Mouse (Mus musculus): Measurements from ENCODE around the gene Ndufa3. TPM values are rescaled to one million over a fixed set of nuclear protein-coding genes. Genes with fewer than 3 reads are reported as not detected.
A peak's percentile ranks its signal among the peaks of the same experiment; 100 is the strongest.
"Not testable (repeated sequence)": the region's sequence is repeated elsewhere in the genome, so short reads cannot be mapped to it uniquely, and the experiment has no call there.

Gene Ndufa3
- total RNA-seq (2021), result 100 to 1,000 TPM; 483 to 557 TPM

DNA sequence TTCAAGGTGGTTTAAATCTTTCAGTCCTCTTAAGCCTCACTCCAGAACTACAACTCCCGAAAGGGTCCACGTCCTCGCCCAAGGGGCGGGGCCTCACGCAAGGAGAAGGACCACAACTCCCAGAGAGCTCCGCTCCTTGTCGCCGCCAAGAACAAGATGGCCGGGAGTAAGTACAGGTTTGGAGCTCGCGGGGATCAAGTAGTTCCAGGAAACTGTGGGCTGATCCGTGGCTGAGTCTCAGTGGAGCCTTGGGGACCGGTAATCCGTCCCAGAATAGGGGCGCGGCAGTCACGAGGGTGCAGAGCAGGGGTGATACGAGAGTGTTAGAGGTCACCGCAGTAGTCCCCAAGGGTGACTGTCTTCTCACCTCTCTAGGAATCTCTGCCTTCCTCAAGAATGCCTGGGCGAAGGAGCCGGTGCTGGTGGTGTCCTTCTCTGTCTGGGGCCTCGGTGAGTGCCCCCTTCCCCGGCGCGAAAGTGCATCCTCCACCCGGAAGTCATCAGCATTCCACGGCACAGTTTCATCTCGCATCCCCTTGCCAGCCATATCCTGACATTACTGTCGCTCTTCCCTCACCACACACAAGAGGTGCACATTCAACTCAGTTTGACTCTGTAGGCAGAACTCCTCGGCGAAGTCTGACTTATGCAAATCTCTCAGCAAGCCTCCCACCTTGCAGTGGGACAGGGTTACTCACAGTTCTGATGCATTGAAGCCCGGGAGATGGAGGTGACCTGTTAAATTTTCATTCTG, at the start of gene Ndufa3:
Gene Ndufa3, plus strand, starts transcription at position 132 of the 754 bp plus-strand sequence.
- intact Hi-C loops (cut with DNase I), result no loop called here
- peak; percentile 86 to 90 for DNase-seq (ENCODE audit: low spot score in 2 of 2)

DNA sequence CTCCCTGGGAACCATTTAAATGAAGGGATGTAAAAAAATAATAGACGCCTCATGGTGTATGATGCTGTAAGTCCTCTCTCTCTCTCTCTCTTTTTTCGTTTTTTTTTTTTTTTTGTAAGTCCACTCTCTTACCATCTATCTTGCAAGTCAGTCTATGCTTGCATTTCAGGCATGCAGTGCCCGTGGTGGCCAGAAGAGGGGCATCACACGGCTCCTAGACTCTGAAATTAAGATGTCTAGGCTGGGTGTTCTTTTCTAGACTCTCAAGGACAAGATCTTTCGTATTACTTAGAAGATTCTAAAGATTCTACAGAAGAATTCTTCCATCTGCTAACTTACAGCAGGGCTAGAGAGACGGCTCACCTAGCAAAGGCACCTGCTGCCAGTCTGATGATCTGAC, 47.4 kb upstream of the Ndufa3 start:
- no peak for DNase-seq (ENCODE audit: low spot score in 2 of 2)
- intact Hi-C loops (cut with DNase I), result no loop called here

- DNase-seq (ENCODE audit: low spot score in 2 of 2); intact Hi-C loops (cut with DNase I): not testable (repeated sequence)
These were observed 46.6 kb upstream of the Ndufa3 start for GRCm38 (mm10) chr7:3570580-3570979.

- DNase-seq (ENCODE audit: low spot score in 2 of 2), result no peak
- intact Hi-C loops (cut with DNase I), result no loop called here
These were observed 45.3 kb upstream of the Ndufa3 start for GRCm38 (mm10) chr7:3571847-3572246.

- peak; percentile 19 to 26 for DNase-seq (ENCODE audit: low spot score in 2 of 2)
- intact Hi-C loops (cut with DNase I), result no loop called here
These were observed 43.0 kb upstream of the Ndufa3 start for GRCm38 (mm10) chr7:3574216-3574615.

- intact Hi-C loops (cut with DNase I), result no loop called here
- DNase-seq (ENCODE audit: low spot score in 2 of 2), result no peak
These were observed 40.6 kb upstream of the Ndufa3 start for GRCm38 (mm10) chr7:3576354-3577124.

DNA sequence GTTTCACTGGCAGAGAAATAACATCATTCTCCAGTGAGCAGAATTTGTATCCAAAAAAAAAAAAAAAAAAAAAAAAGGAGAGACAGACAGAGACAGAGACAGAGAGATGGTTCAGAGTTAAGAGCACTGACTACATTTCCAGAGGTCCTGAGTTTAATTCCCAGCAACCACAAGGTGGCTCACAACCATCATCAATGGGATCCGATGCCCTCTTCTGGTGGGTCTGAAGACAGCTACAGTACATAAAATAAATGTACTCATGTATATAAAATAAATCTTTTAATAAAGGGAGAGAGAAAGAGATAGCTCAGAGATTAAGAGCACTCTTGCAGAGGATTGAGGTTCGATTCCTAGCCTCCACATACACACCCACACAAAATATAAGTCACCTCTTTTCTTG, 39.0 kb upstream of the Ndufa3 start:
- no peak for DNase-seq (ENCODE audit: low spot score in 2 of 2)
- intact Hi-C loops (cut with DNase I), result no loop called here

GRCm38 (mm10) chr7:3578952-3579546, 38.1 kb upstream of the Ndufa3 start:
- intact Hi-C loops (cut with DNase I), result no loop called here
- no peak for DNase-seq (ENCODE audit: low spot score in 2 of 2)

- no peak for DNase-seq (ENCODE audit: low spot score in 2 of 2)
- intact Hi-C loops (cut with DNase I), result no loop called here
These were observed 37.1 kb upstream of the Ndufa3 start for GRCm38 (mm10) chr7:3580029-3580428.

GRCm38 (mm10) chr7:3585763-3586162, 31.4 kb upstream of the Ndufa3 start:
- DNase-seq (ENCODE audit: low spot score in 2 of 2), result no peak
- intact Hi-C loops (cut with DNase I), result no loop called here

DNA sequence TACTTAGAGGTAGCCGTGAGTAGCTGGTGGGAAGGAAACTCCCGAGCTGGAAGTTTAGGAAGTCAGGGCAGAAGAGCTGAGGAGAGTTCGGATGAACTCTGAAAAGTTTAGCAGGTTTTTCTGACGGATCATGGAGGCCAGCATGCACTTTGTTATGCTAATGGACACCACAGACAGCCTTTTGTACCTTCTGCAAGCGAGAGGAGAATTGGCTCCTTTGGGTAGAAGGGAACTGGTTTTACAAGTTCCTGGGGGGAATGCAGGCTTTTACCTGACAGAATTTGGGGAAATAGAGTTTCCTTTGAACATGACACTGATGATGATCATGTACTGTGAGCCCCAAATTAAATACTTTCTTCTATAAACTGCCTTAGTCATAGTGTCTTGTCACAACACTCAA, 30.9 kb upstream of the Ndufa3 start:
- intact Hi-C loops (cut with DNase I), result no loop called here
- no peak for DNase-seq (ENCODE audit: low spot score in 2 of 2)

DNA sequence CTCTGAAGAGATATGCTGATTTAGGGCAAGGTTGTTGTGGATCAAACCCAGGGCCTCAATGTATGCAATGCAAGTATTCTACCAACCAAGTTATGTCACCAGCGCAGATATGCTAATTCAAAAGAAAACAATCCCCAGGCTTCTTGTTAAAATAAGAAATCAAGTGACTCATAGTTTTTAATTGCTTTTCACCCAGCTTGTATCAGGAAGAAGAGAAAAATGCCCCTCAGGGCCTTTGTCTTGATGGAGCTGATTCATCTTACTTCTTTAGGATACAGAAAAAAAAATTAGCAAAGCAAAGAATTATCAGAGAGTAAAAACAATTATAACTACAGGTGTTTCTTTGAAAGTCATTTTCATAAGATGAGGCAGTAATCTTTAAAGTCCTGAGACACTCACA, 29.9 kb upstream of the Ndufa3 start:
- no peak for DNase-seq (ENCODE audit: low spot score in 2 of 2)
- intact Hi-C loops (cut with DNase I), result no loop called here

DNA sequence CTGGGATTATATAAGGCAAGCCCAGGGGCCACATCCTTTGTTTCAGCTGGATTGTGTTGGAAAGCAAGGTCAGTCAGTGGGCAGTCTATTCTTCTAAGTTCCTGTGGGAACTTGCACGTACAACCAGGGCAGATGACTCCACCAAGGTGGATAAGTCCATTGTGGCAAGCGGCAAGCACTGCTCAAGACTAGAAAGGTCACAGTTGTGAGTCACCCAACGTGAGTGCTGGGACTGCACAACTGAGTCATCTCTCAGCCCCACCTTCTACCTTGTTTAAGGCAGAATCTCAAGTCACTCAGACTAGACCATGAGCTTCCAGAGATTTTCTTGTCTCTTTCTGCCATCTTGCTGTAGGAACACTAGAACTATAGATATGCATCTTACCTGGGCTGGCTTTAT, 26.6 kb upstream of the Ndufa3 start:
- no peak for DNase-seq (ENCODE audit: low spot score in 2 of 2)
- intact Hi-C loops (cut with DNase I), result loop anchor here (5.0 kb wide), 1 partner anchor 368 kb away; no protein-coding TSS in a partner anchor

- DNase-seq (ENCODE audit: low spot score in 2 of 2), result no peak
- intact Hi-C loops (cut with DNase I), result loop anchor here (5.0 kb wide), 1 partner anchor 369 kb away; no protein-coding TSS in a partner anchor
These were observed 25.6 kb upstream of the Ndufa3 start for GRCm38 (mm10) chr7:3591534-3591933.

- intact Hi-C loops (cut with DNase I), result loop anchor here (5.0 kb wide), 1 partner anchor 372 kb away; no protein-coding TSS in a partner anchor
- no peak for DNase-seq (ENCODE audit: low spot score in 2 of 2)
These were observed 23.3 kb upstream of the Ndufa3 start for GRCm38 (mm10) chr7:3593855-3594254.

GRCm38 (mm10) chr7:3594686-3595085, 22.5 kb upstream of the Ndufa3 start:
- no peak for DNase-seq (ENCODE audit: low spot score in 2 of 2)
- intact Hi-C loops (cut with DNase I), result loop anchor here (5.0 kb wide), 1 partner anchor 372 kb away; no protein-coding TSS in a partner anchor

DNA sequence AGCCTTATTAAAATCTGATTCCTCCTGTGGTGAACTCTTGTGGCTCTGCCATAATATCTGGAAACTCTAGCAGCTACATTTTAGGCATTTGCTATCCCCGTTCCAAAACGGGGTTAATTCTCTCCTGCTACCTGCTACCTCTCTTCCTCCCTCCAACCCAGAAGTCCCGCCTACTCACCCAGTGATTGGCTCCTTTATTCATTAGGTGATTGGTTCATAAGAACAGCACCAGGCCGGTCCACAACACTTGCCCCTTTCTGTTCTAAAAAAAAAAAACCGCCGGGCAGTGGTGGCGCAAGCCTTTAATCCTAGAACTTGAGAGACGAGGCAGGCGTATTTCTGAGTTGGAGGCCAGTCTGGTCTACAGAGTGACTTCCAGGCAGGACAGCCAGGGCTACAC, 22.0 kb upstream of the Ndufa3 start:
- intact Hi-C loops (cut with DNase I), result no loop called here
- no peak for DNase-seq (ENCODE audit: low spot score in 2 of 2)

- intact Hi-C loops (cut with DNase I); DNase-seq (ENCODE audit: low spot score in 2 of 2): not testable (repeated sequence)
These were observed 19.4 kb upstream of the Ndufa3 start for GRCm38 (mm10) chr7:3597755-3598154.

GRCm38 (mm10) chr7:3601119-3601518, 16.1 kb upstream of the Ndufa3 start:
- DNase-seq (ENCODE audit: low spot score in 2 of 2), result peak; percentile 32 to 50
- intact Hi-C loops (cut with DNase I), result no loop called here

GRCm38 (mm10) chr7:3606798-3607197, 10.4 kb upstream of the Ndufa3 start:
- no peak for DNase-seq (ENCODE audit: low spot score in 2 of 2)
- intact Hi-C loops (cut with DNase I), result no loop called here

All from left cerebral cortex, postnatal 36 days (tissue).